Mouse (Mus musculus) hindbrain, embryonic 11.5 days (tissue): ENCODE measurements at regions not wholly inside any gene's neighbourhood (a gene's known extent, or its start where the extent isn't known, plus 50 kb on each side); places are given as distances from the start of the nearest gene placed in this dataset.
A peak's percentile ranks its signal among the peaks of the same experiment; 100 is the strongest.

Experiments
- ATAC-seq: fragments of 200-750 bp; cut with Nextera tagmentation; 2 replicates; pipeline ENCODE4 v1.8.0; 2017; ENCODE audit warnings: mild to moderate bottlenecking, moderate TSS enrichment, moderate library complexity; ENCODE audit not compliant: low FRiP score
- DNase-seq: peaks from one replicate; pipeline ENCODE4 v3.0.0-alpha.2; 2015; ENCODE audit warnings: low spot score
- H3K27ac ChIP-seq: fragments of 300-500 bp; sonication (generic); 2 replicates; pipeline ENCODE4 v1.5.1; 2014; ENCODE audit warnings: mild to moderate bottlenecking, low read depth, low read length
- H3K27me3 ChIP-seq: fragments of 300-500 bp; sonication (generic); 2 replicates; pipeline ENCODE4 v1.6.1; 2014; ENCODE audit warnings: mild to moderate bottlenecking, low read length, moderate library complexity, mixed read lengths; ENCODE audit not compliant: control insufficient read depth, insufficient read depth
- H3K36me3 ChIP-seq: fragments of 300-500 bp; sonication (generic); 2 replicates; pipeline ENCODE4 v1.6.1; 2014; ENCODE audit warnings: mild to moderate bottlenecking, low read length, moderate library complexity, mixed read lengths; ENCODE audit not compliant: control insufficient read depth, insufficient read depth
- H3K4me1 ChIP-seq: fragments of 300-500 bp; sonication (generic); replicated peaks from 2 replicates; pipeline ENCODE4 v1.6.1; 2014; ENCODE audit warnings: low read length, mixed read lengths; ENCODE audit not compliant: control insufficient read depth, insufficient read depth
- H3K4me2 ChIP-seq: fragments of 300-500 bp; sonication (generic); replicated peaks from 2 replicates; pipeline ENCODE4 v1.6.1; 2014; ENCODE audit warnings: mild to moderate bottlenecking, low read depth, low read length
- H3K4me3 ChIP-seq: fragments of 300-500 bp; sonication (generic); 2 replicates; pipeline ENCODE4 v1.5.1; 2014; ENCODE audit warnings: low read depth, low read length
- H3K9ac ChIP-seq: fragments of 300-500 bp; sonication (generic); 2 replicates; pipeline ENCODE4 v1.6.1; 2014; ENCODE audit warnings: low read depth, low read length
- H3K9me3 ChIP-seq: fragments of 300-500 bp; sonication (generic); 2 replicates; pipeline ENCODE4 v1.6.1; 2016; ENCODE audit warnings: low read length; ENCODE audit not compliant: control insufficient read depth
- WGBS: fragments of 180-500 bp; shearing (Covaris S2); extraction: QIAGEN DNeasy Blood & Tissue Kit; methylation state at CpG from one replicate; pipeline ENCODE4 v1.1.7; 2014; 5-methylcytosine and 5-hydroxymethylcytosine counted together

GRCm38 (mm10) chr1:30061242-30061641, 812.5 kb downstream of the Phf3 start:
- 90% methylated on average over 2 of the region's 2 CpGs for WGBS
- DNase-seq (no peak), ATAC-seq (peak; percentile 22; the same call in 1 of the 2 replicates)
- Histone ChIP-seq H3K27me3 (no peaks in the 10 kb centered on the region), H3K4me3 (no peak overlapping the region), H3K27ac (no peak overlapping the region), H3K36me3 (no peaks in the 10 kb centered on the region), H3K9me3 (no peaks in the 10 kb centered on the region), H3K4me1 (no peaks in the 10 kb centered on the region), H3K9ac (no peak overlapping the region), H3K4me2 (no peak overlapping the region)

GRCm38 (mm10) chr1:30060806-30061205, 812.9 kb downstream of the Phf3 start:
- H3K9me3 ChIP-seq = no peaks in the 10 kb centered on the region
- H3K27ac ChIP-seq = no peak overlapping the region
- ATAC-seq (peak; percentile 56), DNase-seq (peak; percentile 39)
- H3K9ac ChIP-seq = no peak overlapping the region
- H3K36me3 ChIP-seq = no peaks in the 10 kb centered on the region
- WGBS = 33% methylated on average over 1 of the region's 1 CpGs
- H3K27me3 ChIP-seq = no peaks in the 10 kb centered on the region
- H3K4me3 ChIP-seq = no peak overlapping the region
- no peaks in the 10 kb centered on the region for H3K4me1 ChIP-seq
- H3K4me2 ChIP-seq = no peak overlapping the region

GRCm38 (mm10) chr1:30017596-30017995, 856.1 kb downstream of the Phf3 start:
- no peak for ATAC-seq
- no peak overlapping the region for H3K4me2 ChIP-seq
- H3K27me3 ChIP-seq = no peaks in the 10 kb centered on the region
- H3K9me3 ChIP-seq = no peaks in the 10 kb centered on the region
- no peak overlapping the region for H3K4me3 ChIP-seq
- no peaks in the 10 kb centered on the region for H3K36me3 ChIP-seq
- no peaks in the 10 kb centered on the region for H3K4me1 ChIP-seq
- no peak overlapping the region for H3K27ac ChIP-seq
- H3K9ac ChIP-seq = no peak overlapping the region
- no peak for DNase-seq

GRCm38 (mm10) chr1:30008757-30009340, 864.9 kb downstream of the Phf3 start:
- H3K4me3 ChIP-seq = no peak overlapping the region
- H3K27ac ChIP-seq = no peak overlapping the region
- ATAC-seq (peak; percentile 68), DNase-seq (peak; percentile 5)
- no peaks in the 10 kb centered on the region for H3K9me3 ChIP-seq
- no peak overlapping the region for H3K9ac ChIP-seq
- H3K4me1 ChIP-seq = no peaks in the 10 kb centered on the region
- whole genome bisulfite sequencing = 13% methylated on average over 1 of the region's 1 CpGs
- no peaks in the 10 kb centered on the region for H3K36me3 ChIP-seq
- no peak overlapping the region for H3K4me2 ChIP-seq
- no peaks in the 10 kb centered on the region for H3K27me3 ChIP-seq
